Mouse (Mus musculus) MEL (cell line): Measurements from ENCODE around the gene Art2b. TPM values are rescaled to one million over a fixed set of nuclear protein-coding genes. Genes with fewer than 3 reads are reported as not detected.

Experiments
- DNase-seq: peaks from one replicate; pipeline ENCODE4 v3.0.0; 2011; ENCODE audit warnings: low read depth, low spot score
- H3K27ac ChIP-seq: 2 replicates; pipeline ENCODE4 v1.5.1; 2012; ENCODE audit warnings: low read depth, mild to moderate bottlenecking, control low read depth, low read length, moderate library complexity; ENCODE audit not compliant: control insufficient read depth
- H3K27me3 ChIP-seq, 2 experiments: fragments of 150-350 bp in 1 of 2; sonication (generic) in 1 of 2; 2 replicates each; pipeline ENCODE4 v1.6.1; 2012; ENCODE audit warnings: low read length in 2 of 2, mild to moderate bottlenecking in 2 of 2, improper control_type of control experiment in 1 of 2, moderate library complexity in 1 of 2; ENCODE audit not compliant: insufficient read depth in 2 of 2, control insufficient read depth in 1 of 2
- H3K36me3 ChIP-seq, 2 experiments: 2 replicates each; pipeline ENCODE4 v1.6.1; 2012 to 2014; ENCODE audit warnings: low read length in 2 of 2, improper control_type of control experiment in 1 of 2, inconsistent platforms in 1 of 2, mild to moderate bottlenecking in 1 of 2; ENCODE audit not compliant: insufficient read depth in 2 of 2, control insufficient read depth in 1 of 2
- H3K4me1 ChIP-seq, 2 experiments: fragments of 150-350 bp in 1 of 2; sonication (generic) in 1 of 2; 2 replicates each; pipeline ENCODE4 v1.6.1; 2012; ENCODE audit warnings: low read length in 2 of 2, improper control_type of control experiment in 1 of 2, mild to moderate bottlenecking in 1 of 2; ENCODE audit not compliant: insufficient read depth in 2 of 2, control insufficient read depth in 1 of 2
- H3K4me3 ChIP-seq, 2 experiments: fragments of 150-350 bp in 1 of 2; sonication (generic) in 1 of 2; 2 replicates each; pipeline ENCODE4 v1.5.1; 2012; ENCODE audit warnings: low read depth in 2 of 2, low read length in 2 of 2, mild to moderate bottlenecking in 2 of 2, moderate library complexity in 2 of 2, control low read depth in 1 of 2, improper control_type of control experiment in 1 of 2; ENCODE audit not compliant: control insufficient read depth in 1 of 2, insufficient read depth in 1 of 2
- H3K79me2 ChIP-seq: 2 replicates; pipeline ENCODE4 v1.6.1; 2012; ENCODE audit warnings: mild to moderate bottlenecking, low read length, moderate library complexity; ENCODE audit not compliant: control insufficient read depth, poor library complexity, insufficient read depth
- H3K9ac ChIP-seq: 2 replicates; pipeline ENCODE4 v1.6.1; 2012; ENCODE audit warnings: low read depth, mild to moderate bottlenecking, control low read depth, low read length, moderate library complexity; ENCODE audit not compliant: control insufficient read depth, poor library complexity, severe bottlenecking
- H3K9me3 ChIP-seq: fragments of 150-350 bp; sonication (generic); replicated peaks from 2 replicates; pipeline ENCODE4 v1.6.1; 2012; ENCODE audit warnings: mild to moderate bottlenecking, low read length, improper control_type of control experiment, moderate library complexity; ENCODE audit not compliant: insufficient read depth
- CHD2 ChIP-seq: IDR thresholded peaks from 2 replicates; pipeline ENCODE4 v1.6.1; 2011; ENCODE audit warnings: low read length, improper control_type of control experiment
- CTCF ChIP-seq, 3 experiments: IDR thresholded peaks in 2 of 3; conservative IDR thresholded peaks in 1 of 3; 2 replicates each; pipeline ENCODE4 v1.5.1; 2011 to 2012; ENCODE audit warnings: low read length in 3 of 3, low read depth in 2 of 3, mild to moderate bottlenecking in 2 of 3, improper control_type of control experiment in 1 of 3, inconsistent platforms in 1 of 3, mixed read lengths in 1 of 3, moderate library complexity in 1 of 3; ENCODE audit not compliant: control insufficient read depth in 1 of 3, insufficient read depth in 1 of 3, poor library complexity in 1 of 3, severe bottlenecking in 1 of 3
- ELF1 ChIP-seq: IDR thresholded peaks from 2 replicates; pipeline ENCODE4 v1.6.1; 2014; ENCODE audit warnings: low read depth, mild to moderate bottlenecking, inconsistent platforms, low read length, improper control_type of control experiment, moderate library complexity
- EP300 ChIP-seq, 2 experiments: IDR thresholded peaks; 2 replicates each; pipeline ENCODE4 v1.6.1; 2011; ENCODE audit warnings: improper control_type of control experiment in 2 of 2, low read length in 2 of 2, low read depth in 1 of 2, mild to moderate bottlenecking in 1 of 2
- GABPA ChIP-seq: IDR thresholded peaks from 2 replicates; pipeline ENCODE4 v1.6.1; 2012; ENCODE audit warnings: low read depth, mild to moderate bottlenecking, inconsistent platforms, low read length, improper control_type of control experiment, moderate library complexity
- GATA1 ChIP-seq: IDR thresholded peaks from 2 replicates; pipeline ENCODE4 v1.6.1; 2011; ENCODE audit warnings: low read depth, low read length, improper control_type of control experiment
- HCFC1 ChIP-seq: IDR thresholded peaks from 2 replicates; pipeline ENCODE4 v1.6.1; 2012; ENCODE audit warnings: low read depth, mild to moderate bottlenecking, inconsistent platforms, low read length, improper control_type of control experiment, moderate library complexity
- JUND ChIP-seq: IDR thresholded peaks from 2 replicates; pipeline ENCODE4 v1.6.1; 2011; ENCODE audit warnings: low read depth, mild to moderate bottlenecking, improper control_type of control experiment, low read length
- KAT2A ChIP-seq: conservative IDR thresholded peaks from 2 replicates; pipeline ENCODE4 v1.6.1; 2012; ENCODE audit warnings: low read depth, low read length, improper control_type of control experiment, inconsistent platforms
- MAFK ChIP-seq: IDR thresholded peaks from 2 replicates; pipeline ENCODE4 v1.6.1; 2011; ENCODE audit warnings: low read depth, mild to moderate bottlenecking, low read length, improper control_type of control experiment, borderline replicate concordance
- MAZ ChIP-seq: IDR thresholded peaks from 2 replicates; pipeline ENCODE4 v1.6.1; 2012; ENCODE audit warnings: low read depth, mild to moderate bottlenecking, inconsistent platforms, low read length, improper control_type of control experiment
- MEF2A ChIP-seq: IDR thresholded peaks from 2 replicates; pipeline ENCODE4 v1.6.1; 2014; ENCODE audit warnings: low read depth, mild to moderate bottlenecking, inconsistent platforms, low read length, improper control_type of control experiment; ENCODE audit not compliant: poor library complexity, insufficient replicate concordance, severe bottlenecking; ENCODE audit errors: extremely low read depth
- MYB ChIP-seq: IDR thresholded peaks from 2 replicates; pipeline ENCODE4 v1.6.1; 2011; ENCODE audit warnings: mild to moderate bottlenecking, low read depth, low read length, improper control_type of control experiment
- MYC ChIP-seq: IDR thresholded peaks from 2 replicates; pipeline ENCODE4 v1.6.1; 2011; ENCODE audit warnings: low read depth, mild to moderate bottlenecking, low read length, improper control_type of control experiment, moderate library complexity
- POLR2A ChIP-seq, 2 experiments: IDR thresholded peaks; 2 replicates each; pipeline ENCODE4 v1.6.1; 2011 to 2012; ENCODE audit warnings: low read length in 2 of 2, mild to moderate bottlenecking in 2 of 2, control low read depth in 1 of 2, improper control_type of control experiment in 1 of 2, low read depth in 1 of 2, moderate library complexity in 1 of 2; ENCODE audit not compliant: control insufficient read depth in 1 of 2, insufficient read depth in 1 of 2, poor library complexity in 1 of 2
- POLR2AphosphoS5 ChIP-seq: IDR thresholded peaks from 2 replicates; pipeline ENCODE4 v1.6.1; 2012; ENCODE audit warnings: low read depth, borderline replicate concordance, mild to moderate bottlenecking, inconsistent platforms, low read length, moderate library complexity, mixed read lengths
- RAD21 ChIP-seq: IDR thresholded peaks from 2 replicates; pipeline ENCODE4 v1.6.1; 2011; ENCODE audit warnings: mild to moderate bottlenecking, low read depth, low read length, improper control_type of control experiment
- SIN3A ChIP-seq: IDR thresholded peaks from 2 replicates; pipeline ENCODE4 v1.6.1; 2012; ENCODE audit warnings: low read length, improper control_type of control experiment, inconsistent platforms
- SMC3 ChIP-seq: IDR thresholded peaks from 2 replicates; pipeline ENCODE4 v1.6.1; 2011; ENCODE audit warnings: low read depth, low read length, improper control_type of control experiment
- USF1 ChIP-seq: IDR thresholded peaks from 2 replicates; pipeline ENCODE4 v1.6.1; 2014; ENCODE audit warnings: low read depth, mild to moderate bottlenecking, inconsistent platforms, low read length, improper control_type of control experiment, moderate library complexity
- ZC3H11A ChIP-seq: IDR thresholded peaks from 2 replicates; pipeline ENCODE4 v1.6.1; 2012; ENCODE audit warnings: low read depth, mild to moderate bottlenecking, inconsistent platforms, low read length, improper control_type of control experiment
- ZMIZ1 ChIP-seq: IDR thresholded peaks from 2 replicates; pipeline ENCODE4 v1.6.1; 2012; ENCODE audit warnings: low read depth, mild to moderate bottlenecking, inconsistent platforms, low read length, improper control_type of control experiment, moderate library complexity
- ZNF384 ChIP-seq: IDR thresholded peaks from 2 replicates; pipeline ENCODE4 v1.6.1; 2012; ENCODE audit warnings: low read depth, mild to moderate bottlenecking, inconsistent platforms, low read length, improper control_type of control experiment
- polyA plus RNA-seq, 2 experiments: library from polyadenylated mRNA; stranded (reverse) in 1 of 2; unstranded in 1 of 2; fragments of >175 nt in 1 of 2; fragments of >200 nt in 1 of 2; gene quantifications; 2 replicates each; pipeline versions ENCODE4 v1.2.1 to v1.2.4; 2012; ENCODE audit warnings: low replicate concordance in 2 of 2, low read depth in 1 of 2; ENCODE audit not compliant: insufficient read length in 2 of 2, insufficient read depth in 1 of 2, missing spikeins in 1 of 2
- total RNA-seq: library from RNA; depleted of rRNA; stranded (reverse); fragments of 300-350 nt; gene quantifications from 2 replicates; pipeline ENCODE4 v1.2.3, GENCODE M21; 2012

The Art2b gene
- total and polyA plus RNA-seq, 3 experiments = not detected

- Histone ChIP-seq H3K79me2 (no peaks in the 10 kb centered on the region), H3K27ac (no peak overlapping the region), H3K9ac (no peak overlapping the region), H3K9me3 (no peaks in the 10 kb centered on the region), H3K36me3 (no peaks in the 10 kb centered on the region), H3K4me3 (no peak overlapping the region), H3K27me3 (peaks cover 2 to 6% of the 10 kb centered on the region in 2 experiments), H3K4me1 (peaks cover 0 to 4% of the 10 kb centered on the region in 2 experiments; a peak in 1 of 4 replicates)
- TF ChIP-seq GABPA = no peak
- 0 out of 2 replicates have a peak, but pooled peaks have one; percentile 21 for TF ChIP-seq ZNF384
- TF ChIP-seq EP300 (IDR thresholded peaks at IDR 0.05; ENCODE audit: low read depth in 1 of 2, low read length in 2 of 2) = no peak
- peak; percentile 44 for TF ChIP-seq SMC3
- TF ChIP-seq GATA1 = 0 out of 2 replicates have a peak, but pooled peaks have one; percentile 4
- no peak for TF ChIP-seq SIN3A
- peak; percentile 58 for TF ChIP-seq RAD21
- 0 out of 2 replicates have a peak, but pooled peaks have one; percentile 10 for TF ChIP-seq ZC3H11A
- TF ChIP-seq CTCF (IDR thresholded peaks at IDR 0.05 in 2 of 3, conservative IDR thresholded peaks at IDR 0.05 in 1 of 3; ENCODE audit: control insufficient read depth in 1 of 3, insufficient read depth in 1 of 3, low read depth in 2 of 3, low read length in 3 of 3, poor library complexity in 1 of 3, severe bottlenecking in 1 of 3) = peak; percentile 36 to 74 (median 67)
- TF ChIP-seq MAFK = no peak
- peak; percentile 55 for DNase-seq
These were observed 47.1 kb downstream of the Art2b start for GRCm38 (mm10) chr7:101538141-101538933.

GRCm38 (mm10) chr7:101537541-101537940, 47.9 kb downstream of the Art2b start:
- H3K79me2 ChIP-seq = no peaks in the 10 kb centered on the region
- no peak overlapping the region for H3K27ac ChIP-seq
- H3K4me3 ChIP-seq = no peak overlapping the region
- H3K36me3 ChIP-seq = no peaks in the 10 kb centered on the region
- DNase-seq = peak; percentile 18
- no peak overlapping the region for H3K9ac ChIP-seq
- H3K27me3 ChIP-seq = peaks cover 0 to 6% of the 10 kb centered on the region in 2 experiments; a peak in 3 of 4 replicates
- no peak for TF ChIP-seq MAZ
- TF ChIP-seq POLR2A (IDR thresholded peaks at IDR 0.05; ENCODE audit: control insufficient read depth in 1 of 2, insufficient read depth in 1 of 2, low read depth in 1 of 2, low read length in 2 of 2, poor library complexity in 1 of 2) = no peak
- TF ChIP-seq MYC = no peak
- no peak for TF ChIP-seq HCFC1
- TF ChIP-seq GABPA = no peak
- TF ChIP-seq KAT2A = no peak
- no peak for TF ChIP-seq CTCF (IDR thresholded peaks at IDR 0.05 in 2 of 3, conservative IDR thresholded peaks at IDR 0.05 in 1 of 3; ENCODE audit: control insufficient read depth in 1 of 3, insufficient read depth in 1 of 3, low read depth in 2 of 3, low read length in 3 of 3, poor library complexity in 1 of 3, severe bottlenecking in 1 of 3)
- TF ChIP-seq EP300 (IDR thresholded peaks at IDR 0.05; ENCODE audit: low read depth in 1 of 2, low read length in 2 of 2) = no peak
- TF ChIP-seq ZMIZ1 = no peak
- no peak for TF ChIP-seq MEF2A
- TF ChIP-seq RAD21 = no peak
- TF ChIP-seq MYB = no peak
- TF ChIP-seq JUND = no peak
- no peak for TF ChIP-seq USF1
- no peak for TF ChIP-seq ZC3H11A
- TF ChIP-seq ELF1 = no peak
- TF ChIP-seq CHD2 = no peak
- TF ChIP-seq SMC3 = no peak
- no peak for TF ChIP-seq POLR2AphosphoS5
- peaks cover 0 to 4% of the 10 kb centered on the region in 2 experiments; a peak in 1 of 4 replicates for H3K4me1 ChIP-seq
- H3K9me3 ChIP-seq = no peaks in the 10 kb centered on the region
